Comparison of ENCODE assay signal across 18 mouse cellular contexts in genomic region chr6:92272601-92273000, GRCm38 (mm10). TPM values are rescaled to one million over a fixed set of nuclear protein-coding genes. Genes with fewer than 3 reads are reported as not detected.
"Had no signal": no experiment of that assay in that cellular context is flagged by ENCODE, and none has a peak within 500 bp of the region (broad histone marks: within the 10 kb centered on the region; RNA-seq: fewer than 3 reads in every experiment).

No protein-coding gene starts in this region.

- H3K4me2 ChIP-seq: liver, embryonic 15.5 days; lung, embryonic 15.5 days; midbrain, embryonic 15.5 days; neural tube, embryonic 12.5 days; stomach, embryonic 15.5 days had no signal

- ATAC-seq: liver, postnatal 0 days; lung, postnatal 0 days; midbrain, embryonic 15.5 days had no signal

- H3K36me3 ChIP-seq: liver, embryonic 15.5 days; lung, embryonic 15.5 days; midbrain, embryonic 15.5 days; neural tube, embryonic 12.5 days; stomach, embryonic 15.5 days had no signal

- H3K9ac ChIP-seq: liver, embryonic 15.5 days; liver, postnatal 0 days; lung, embryonic 15.5 days; midbrain, embryonic 15.5 days; neural tube, embryonic 12.5 days; stomach, embryonic 15.5 days had no signal

- H3K27ac ChIP-seq: liver, embryonic 15.5 days; lung, embryonic 15.5 days; macrophage; midbrain, embryonic 15.5 days; neural tube, embryonic 12.5 days; stomach, embryonic 15.5 days; stomach, postnatal 0 days had no signal

- DNase-seq: liver, postnatal 0 days; lung, adult 2 months; lung, postnatal 14 days; lung, postnatal 36 days; right cerebral cortex, postnatal 14 days; thymus, adult 2 months; thymus, postnatal 25 days; thymus, postnatal 4 days had no signal

- H3K4me1 ChIP-seq: lung, embryonic 15.5 days; megakaryocyte, embryonic 14.5 days; midbrain, embryonic 15.5 days; stomach, embryonic 15.5 days had no signal

- H3K4me3 ChIP-seq: liver, embryonic 15.5 days; lung, embryonic 15.5 days; megakaryocyte, embryonic 14.5 days; midbrain, embryonic 15.5 days; neural tube, embryonic 12.5 days; stomach, embryonic 15.5 days had no signal

- H3K27me3 ChIP-seq: liver, embryonic 15.5 days; lung, embryonic 15.5 days; midbrain, embryonic 15.5 days; neural tube, embryonic 12.5 days; stomach, embryonic 15.5 days had no signal

- H3K9me3 ChIP-seq: liver, embryonic 15.5 days; lung, embryonic 15.5 days; midbrain, embryonic 15.5 days; neural tube, embryonic 12.5 days; stomach, embryonic 15.5 days had no signal

RNA-seq across cellular contexts. Expression of gene Trh, which starts 28.2 kb away (rescaled TPM):
- polyA plus RNA-seq: liver, embryonic 15.5 days; lung, adult 2 months; macrophage; spleen, adult 2 months had no signal
